Mouse (Mus musculus) heart, embryonic 16.5 days (tissue): ENCODE data around the gene Ncoa3. TPM values are rescaled to one million over a fixed set of nuclear protein-coding genes. Genes with fewer than 3 reads are reported as not detected.

Source experiments
- ATAC-seq: fragments of 200-750 bp; cut with Nextera tagmentation; replicated peaks from 2 replicates; pipeline ENCODE4 v1.8.0; 2017; ENCODE audit warnings: moderate number of reproducible peaks; ENCODE audit not compliant: insufficient read depth, low FRiP score; ENCODE audit errors: extremely low read depth
- H3K27ac ChIP-seq: fragments of 300-500 bp; sonication (generic); 2 replicates; pipeline ENCODE4 v1.5.1; 2014; ENCODE audit warnings: mild to moderate bottlenecking, low read length, control low read depth, moderate library complexity
- H3K27me3 ChIP-seq: fragments of 300-500 bp; sonication (generic); 2 replicates; pipeline ENCODE4 v1.6.1; 2014; ENCODE audit warnings: low read length, mixed read lengths; ENCODE audit not compliant: control insufficient read depth, insufficient read depth
- H3K36me3 ChIP-seq: fragments of 300-500 bp; sonication (generic); 2 replicates; pipeline ENCODE4 v1.6.1; 2014; ENCODE audit not compliant: control insufficient read depth, insufficient read depth
- H3K4me1 ChIP-seq: fragments of 300-500 bp; sonication (generic); 2 replicates; pipeline ENCODE4 v1.6.1; 2014; ENCODE audit warnings: low read length, mixed read lengths; ENCODE audit not compliant: control insufficient read depth, insufficient read depth
- H3K4me2 ChIP-seq: fragments of 300-500 bp; sonication (generic); 2 replicates; pipeline ENCODE4 v1.6.1; 2014; ENCODE audit warnings: low read depth, mild to moderate bottlenecking, control low read depth, low read length
- H3K4me3 ChIP-seq: fragments of 300-500 bp; sonication (generic); 2 replicates; pipeline ENCODE4 v1.5.1; 2014; ENCODE audit warnings: mild to moderate bottlenecking, control low read depth, low read length
- H3K9ac ChIP-seq: fragments of 300-500 bp; sonication (generic); 2 replicates; pipeline ENCODE4 v1.6.1; 2014; ENCODE audit warnings: low read length, control low read depth
- H3K9me3 ChIP-seq: fragments of 300-500 bp; sonication (generic); replicated peaks from 2 replicates; pipeline ENCODE4 v1.6.1; 2016; ENCODE audit warnings: low read length; ENCODE audit not compliant: control insufficient read depth
- WGBS: fragments of 180-500 bp; shearing (Covaris S2); extraction: QIAGEN DNeasy Blood & Tissue Kit; methylation state at CpG from one replicate; pipeline ENCODE4 v1.1.7; 2014; 5-methylcytosine and 5-hydroxymethylcytosine counted together
- polyA plus RNA-seq: library from polyadenylated mRNA; unstranded; fragments of >200 nt; fragmentation: Nextera tagmentation; extraction: Ambion mirVana; gene quantifications from 2 replicates; pipeline ENCODE4 v1.2.1, GENCODE M21; 2015

The Ncoa3 gene
- polyA plus RNA-seq, 1 experiment from 2014 or later: 9.5 TPM

GRCm38 (mm10) chr2:165967823-165968555 is 24.4 kb upstream of the Ncoa3 start:
- WGBS: 38% methylated on average over 6 of the region's 6 CpGs
- H3K9me3 ChIP-seq: no peaks in the 10 kb centered on the region
- H3K9ac ChIP-seq: no peak overlapping the region
- peaks cover 18% of the 10 kb centered on the region for H3K4me1 ChIP-seq
- H3K4me3 ChIP-seq: no peak overlapping the region
- ATAC-seq: peak; percentile 34; the same call in 1 of the 2 replicates
- no peak overlapping the region for H3K4me2 ChIP-seq
- H3K27ac ChIP-seq: peak overlapping the region; percentile 17
- no peaks in the 10 kb centered on the region for H3K36me3 ChIP-seq
- no peaks in the 10 kb centered on the region for H3K27me3 ChIP-seq

GRCm38 (mm10) chr2:165968876-165969275 is 23.6 kb upstream of the Ncoa3 start:
- Histone ChIP-seq H3K4me1 (peaks cover 18% of the 10 kb centered on the region), H3K4me2 (no peak overlapping the region)
- 23% methylated on average over 3 of the region's 3 CpGs for WGBS

GRCm38 (mm10) chr2:165969391-165969790 is 23.0 kb upstream of the Ncoa3 start:
- Histone ChIP-seq H3K4me2 (no peak overlapping the region), H3K36me3 (no peaks in the 10 kb centered on the region), H3K9ac (no peak overlapping the region), H3K27ac (0 out of 2 replicates have a peak overlapping the region, but pooled peaks have one; percentile 37), H3K4me1 (peaks cover 18% of the 10 kb centered on the region), H3K9me3 (no peaks in the 10 kb centered on the region), H3K27me3 (no peaks in the 10 kb centered on the region), H3K4me3 (no peak overlapping the region)
- no peak for ATAC-seq
- 38% methylated on average over 8 of the region's 8 CpGs for WGBS

More at GRCm38 (mm10) chr2:165968876-165969275, 23.6 kb upstream of the Ncoa3 start:
- Histone ChIP-seq H3K27ac (no peak overlapping the region), H3K9ac (no peak overlapping the region), H3K27me3 (no peaks in the 10 kb centered on the region), H3K36me3 (no peaks in the 10 kb centered on the region), H3K9me3 (no peaks in the 10 kb centered on the region), H3K4me3 (no peak overlapping the region)
- peak; percentile 73 for ATAC-seq

GRCm38 (mm10) chr2:165969961-165970360 is 22.5 kb upstream of the Ncoa3 start:
- Histone ChIP-seq H3K9me3 (no peaks in the 10 kb centered on the region), H3K4me3 (no peak overlapping the region), H3K27ac (no peak overlapping the region), H3K4me2 (no peak overlapping the region), H3K9ac (no peak overlapping the region), H3K36me3 (no peaks in the 10 kb centered on the region), H3K27me3 (no peaks in the 10 kb centered on the region), H3K4me1 (peaks cover 18% of the 10 kb centered on the region)
- WGBS: 75% methylated on average over 13 of the region's 13 CpGs
- no peak for ATAC-seq

- ATAC-seq: no peak
- WGBS: 80% methylated on average over 7 of the region's 7 CpGs
Observed at GRCm38 (mm10) chr2:165970767-165971166, 21.7 kb upstream of the Ncoa3 start.

GRCm38 (mm10) chr2:165974383-165974782 is 18.1 kb upstream of the Ncoa3 start:
- no peaks in the 10 kb centered on the region for H3K9me3 ChIP-seq
- H3K9ac ChIP-seq: no peak overlapping the region
- H3K27ac ChIP-seq: no peak overlapping the region
- no peak overlapping the region for H3K4me2 ChIP-seq
- H3K4me3 ChIP-seq: no peak overlapping the region
- WGBS: 93% methylated on average over 1 of the region's 1 CpGs
- no peaks in the 10 kb centered on the region for H3K27me3 ChIP-seq
- H3K36me3 ChIP-seq: no peaks in the 10 kb centered on the region
- ATAC-seq: no peak
- H3K4me1 ChIP-seq: peaks cover 2% of the 10 kb centered on the region; the same call in 1 of the 2 replicates

More at GRCm38 (mm10) chr2:165970767-165971166, 21.7 kb upstream of the Ncoa3 start:
- Histone ChIP-seq H3K9ac (no peak overlapping the region), H3K4me2 (no peak overlapping the region), H3K4me1 (peaks cover 18% of the 10 kb centered on the region), H3K9me3 (no peaks in the 10 kb centered on the region), H3K27me3 (no peaks in the 10 kb centered on the region), H3K4me3 (no peak overlapping the region), H3K27ac (no peak overlapping the region), H3K36me3 (no peaks in the 10 kb centered on the region)

- Histone ChIP-seq H3K9me3 (no peaks in the 10 kb centered on the region), H3K36me3 (no peaks in the 10 kb centered on the region), H3K4me1 (no peaks in the 10 kb centered on the region), H3K4me3 (no peak overlapping the region), H3K9ac (no peak overlapping the region), H3K27ac (no peak overlapping the region), H3K4me2 (no peak overlapping the region), H3K27me3 (no peaks in the 10 kb centered on the region)
- WGBS: 62% methylated on average over 3 of the region's 3 CpGs
- ATAC-seq: no peak
Observed at GRCm38 (mm10) chr2:165976186-165976585, 16.2 kb upstream of the Ncoa3 start.

- H3K36me3 ChIP-seq: no peaks in the 10 kb centered on the region
- no peak overlapping the region for H3K27ac ChIP-seq
- 47% methylated on average over 5 of the region's 5 CpGs for WGBS
- no peak overlapping the region for H3K4me2 ChIP-seq
- H3K9ac ChIP-seq: no peak overlapping the region
- H3K4me3 ChIP-seq: no peak overlapping the region
- H3K4me1 ChIP-seq: no peaks in the 10 kb centered on the region
- no peaks in the 10 kb centered on the region for H3K27me3 ChIP-seq
- H3K9me3 ChIP-seq: no peaks in the 10 kb centered on the region
- ATAC-seq: no peak
Observed at GRCm38 (mm10) chr2:165976874-165977273, 15.6 kb upstream of the Ncoa3 start.

GRCm38 (mm10) chr2:165978119-165978518 is 14.3 kb upstream of the Ncoa3 start:
- no peaks in the 10 kb centered on the region for H3K27me3 ChIP-seq
- no peak overlapping the region for H3K4me2 ChIP-seq
- H3K36me3 ChIP-seq: no peaks in the 10 kb centered on the region
- no peak overlapping the region for H3K9ac ChIP-seq
- no peaks in the 10 kb centered on the region for H3K9me3 ChIP-seq
- no peak for ATAC-seq
- no peak overlapping the region for H3K4me3 ChIP-seq
- 100% methylated on average over 1 of the region's 1 CpGs for WGBS
- no peak overlapping the region for H3K27ac ChIP-seq
- H3K4me1 ChIP-seq: no peaks in the 10 kb centered on the region; the same call in 1 of the 2 replicates
